Mouse (Mus musculus): Measurements from ENCODE around the gene Slc4a5.

DNA sequence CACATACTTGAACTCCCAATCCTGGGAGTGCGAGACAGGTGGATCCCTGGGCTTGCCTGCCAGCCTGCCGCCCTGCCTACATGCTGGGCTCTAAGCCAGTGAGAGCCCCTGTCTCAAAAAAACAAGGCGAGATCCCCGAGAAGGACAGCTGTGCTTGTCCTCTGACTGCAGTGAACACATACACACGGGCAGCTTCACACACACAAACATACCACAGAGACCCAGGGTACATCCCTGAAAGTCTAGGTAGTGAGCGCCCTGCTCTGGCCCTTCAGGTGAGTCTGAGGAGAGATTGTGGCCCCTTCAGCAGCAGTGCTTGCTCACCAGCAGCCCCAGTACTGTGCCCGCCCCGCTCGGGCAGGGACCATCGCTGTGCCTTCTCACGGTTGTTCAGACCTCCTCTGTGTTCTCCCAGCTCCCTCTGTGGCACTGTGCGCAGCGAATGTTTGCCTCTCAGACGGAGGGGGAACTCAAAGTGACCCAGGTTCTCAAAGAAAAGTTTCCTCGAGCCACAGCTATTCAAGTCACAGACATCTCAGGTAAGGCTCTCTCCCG, 131.3 kb downstream of the Slc4a5 start:
- TF ChIP-seq CTCF (conservative IDR thresholded peaks at IDR 0.05; ENCODE audit: low read length) (no peak), POU5F1 (IDR thresholded peaks at IDR 0.05; ENCODE audit: borderline replicate concordance, low read length) (no peak)

Data from E14TG2a.4 (cell line).